Mouse (Mus musculus): ENCODE measurements around the gene Lnpk.

DNA sequence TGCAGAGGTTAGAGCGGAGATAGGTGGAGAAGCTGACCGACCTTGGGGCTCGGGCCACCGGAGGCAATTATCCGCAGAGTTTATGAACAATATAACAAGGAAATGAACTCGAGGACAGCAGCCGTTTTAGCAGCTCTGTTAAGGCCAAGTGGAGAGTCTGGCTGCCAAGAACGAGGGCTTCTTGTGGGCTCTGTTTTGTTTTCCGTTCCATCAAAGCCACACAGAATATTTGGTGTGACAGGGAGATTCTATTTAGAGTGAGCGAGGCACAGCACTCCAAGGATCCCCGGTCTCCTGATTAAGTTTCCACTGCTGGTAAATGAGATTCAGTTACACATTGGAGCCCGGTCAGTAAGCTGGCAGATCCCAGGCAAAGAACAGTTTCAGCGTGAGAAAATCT lies 87.8 kb downstream of the Lnpk start:
- TF ChIP-seq CTCF (conservative IDR thresholded peaks at IDR 0.05; ENCODE audit: low read length) (no peak), NANOG (IDR thresholded peaks at IDR 0.05; ENCODE audit: borderline replicate concordance, low read length) (no peak)
